Mouse (Mus musculus): Measurements from ENCODE around the gene Tcirg1. TPM values are rescaled to one million over a fixed set of nuclear protein-coding genes. Genes with fewer than 3 reads are reported as not detected.

Tcirg1 gene
- total RNA-seq, 2 experiments from 2014 or later = 20.0 to 24.9 TPM

GRCm38 (mm10) chr19:3851979-3852681 lies 54.8 kb downstream of the Tcirg1 start:
- 0 out of 2 replicates have a peak, but pooled peaks have one; percentile 3 for TF ChIP-seq CTCF (conservative IDR thresholded peaks at IDR 0.05)

GRCm38 (mm10) chr19:3851502-3851962 lies 55.4 kb downstream of the Tcirg1 start, which contains the start of gene Chka:
Gene Chka, plus strand, starts transcription at chr19:3851773.
- Histone ChIP-seq H3K27ac (peak within 1 kb of the TSS; percentile 93), H3K4me3 (peak within 1 kb of the TSS; percentile 84)
- peak; percentile 97 to 98 for DNase-seq (ENCODE audit: low spot score in 2 of 2)
- TF ChIP-seq CTCF (conservative IDR thresholded peaks at IDR 0.05) = no peak; the same call in 1 of the 2 replicates

More at GRCm38 (mm10) chr19:3851979-3852681, 54.8 kb downstream of the Tcirg1 start:
- Histone ChIP-seq H3K4me3 (peak overlapping the region; percentile 84), H3K27ac (peak overlapping the region; percentile 93)
- DNase-seq (ENCODE audit: low spot score in 2 of 2) = peak in 1 of 2 experiments; percentile 34

GRCm38 (mm10) chr19:3850847-3851469 lies 56.0 kb downstream of the Tcirg1 start:
- peak overlapping the region; percentile 84 for H3K4me3 ChIP-seq
- peak overlapping the region; percentile 93 for H3K27ac ChIP-seq
- no peak for DNase-seq (ENCODE audit: low spot score in 2 of 2)
- TF ChIP-seq CTCF (conservative IDR thresholded peaks at IDR 0.05) = no peak

- TF ChIP-seq CTCF (conservative IDR thresholded peaks at IDR 0.05) = no peak
- no peak for DNase-seq (ENCODE audit: low spot score in 2 of 2)
- Histone ChIP-seq H3K4me3 (no peak overlapping the region), H3K27ac (no peak overlapping the region)
Observed at GRCm38 (mm10) chr19:3850076-3850475, 56.9 kb downstream of the Tcirg1 start.

GRCm38 (mm10) chr19:3849251-3849650 lies 57.7 kb downstream of the Tcirg1 start:
- H3K27ac ChIP-seq = no peak overlapping the region
- no peak for DNase-seq (ENCODE audit: low spot score in 2 of 2)
- no peak for TF ChIP-seq CTCF (conservative IDR thresholded peaks at IDR 0.05)
- H3K4me3 ChIP-seq = no peak overlapping the region

- TF ChIP-seq CTCF (conservative IDR thresholded peaks at IDR 0.05) = no peak
- DNase-seq (ENCODE audit: low spot score in 2 of 2) = no peak
- Histone ChIP-seq H3K27ac (no peak overlapping the region), H3K4me3 (no peak overlapping the region)
Observed at GRCm38 (mm10) chr19:3848207-3848808, 58.6 kb downstream of the Tcirg1 start.

GRCm38 (mm10) chr19:3847711-3848110 lies 59.2 kb downstream of the Tcirg1 start:
- TF ChIP-seq CTCF (conservative IDR thresholded peaks at IDR 0.05) = no peak
- no peak for DNase-seq (ENCODE audit: low spot score in 2 of 2)
- Histone ChIP-seq H3K4me3 (no peak overlapping the region), H3K27ac (no peak overlapping the region)

GRCm38 (mm10) chr19:3846676-3847604 lies 60.0 kb downstream of the Tcirg1 start:
- Histone ChIP-seq H3K4me3 (no peak overlapping the region), H3K27ac (no peak overlapping the region)
- no peak for DNase-seq (ENCODE audit: low spot score in 2 of 2)
- TF ChIP-seq CTCF (conservative IDR thresholded peaks at IDR 0.05) = no peak

Other genes with a start within 250 kb of the Tcirg1 start
- gene Lrp5, start 220.6 kb downstream of the Tcirg1 start, total RNA-seq (2021) = 10 to 100 TPM in 1 of 2 experiments, 1 to 10 TPM in 1; 9.4 to 10.0 TPM
- gene 1810055G02Rik, start 198.8 kb downstream of the Tcirg1 start, total RNA-seq (2021) = 10 to 100 TPM; 23.3 to 27.2 TPM
- 10 to 100 TPM; 53.9 to 57.7 TPM for gene Kmt5b, start 139.7 kb downstream of the Tcirg1 start, total RNA-seq (2021)
- 100 to 1,000 TPM in 1 of 2 experiments, 10 to 100 TPM in 1; 87.2 to 109 TPM for gene Chka, start 55.4 kb downstream of the Tcirg1 start, total RNA-seq (2021)
- 100 to 1,000 TPM; 125 to 142 TPM for gene Ndufs8, start 5.6 kb upstream of the Tcirg1 start, total RNA-seq (2021)
- gene Aldh3b1, start 22.7 kb upstream of the Tcirg1 start, total RNA-seq (2021) = 1 to 10 TPM; 2.2 to 2.4 TPM
- gene Unc93b1, start 28.1 kb upstream of the Tcirg1 start, total RNA-seq (2021) = 10 to 100 TPM; 11.4 to 16.1 TPM
- not detected for gene Aldh3b3, start 51.5 kb upstream of the Tcirg1 start, total RNA-seq (2021)
- under 1 TPM; 0.64 to 0.90 TPM for gene Aldh3b2, start 65.2 kb upstream of the Tcirg1 start, total RNA-seq (2021)
- gene Acy3, start 79.4 kb upstream of the Tcirg1 start, total RNA-seq (2021) = 1 to 10 TPM; 2.3 to 2.7 TPM
- not detected for gene Tbx10, start 85.6 kb upstream of the Tcirg1 start, total RNA-seq (2021)
- 10 to 100 TPM; 10.2 to 10.7 TPM for gene Nudt8, start 93.4 kb upstream of the Tcirg1 start, total RNA-seq (2021)
- gene Gm49405, start 93.5 kb upstream of the Tcirg1 start, total RNA-seq (2021) = 1 to 10 TPM; 1.3 to 1.4 TPM
- gene Doc2g, start 96.2 kb upstream of the Tcirg1 start, total RNA-seq (2021) = 1 to 10 TPM; 3.2 TPM
- 100 to 1,000 TPM; 240 to 245 TPM for gene Ndufv1, start 105.7 kb upstream of the Tcirg1 start, total RNA-seq (2021)
- gene Gstp1, start 130.9 kb upstream of the Tcirg1 start, total RNA-seq (2021) = 100 to 1,000 TPM; 395 to 398 TPM
- gene Gstp2, start 138.9 kb upstream of the Tcirg1 start, total RNA-seq (2021) = 10 to 100 TPM; 46.2 to 49.4 TPM
- gene Gstp3, start 152.4 kb upstream of the Tcirg1 start, total RNA-seq (2021) = not detected
- not detected for gene Cabp2, start 174.4 kb upstream of the Tcirg1 start, total RNA-seq (2021)
- 10 to 100 TPM; 29.5 to 33.9 TPM for gene Cdk2ap2, start 190.0 kb upstream of the Tcirg1 start, total RNA-seq (2021)
- gene Pitpnm1, start 192.9 kb upstream of the Tcirg1 start, total RNA-seq (2021) = 100 to 1,000 TPM; 173 to 180 TPM
- 100 to 1,000 TPM; 111 to 123 TPM for gene Aip, start 218.7 kb upstream of the Tcirg1 start, total RNA-seq (2021)
- gene Gpr152, start 232.7 kb upstream of the Tcirg1 start, total RNA-seq (2021) = under 1 TPM; 0.07 to 0.08 TPM
- gene Cabp4, start 236.9 kb upstream of the Tcirg1 start, total RNA-seq (2021) = under 1 TPM in 1 of 2 experiments, not detected in 1; 0.17 TPM
- 10 to 100 TPM; 84.8 to 92.9 TPM for gene Coro1b, start 241.5 kb upstream of the Tcirg1 start, total RNA-seq (2021)
- 1 to 10 TPM; 1.0 to 2.5 TPM for gene Ptprcap, start 246.5 kb upstream of the Tcirg1 start, total RNA-seq (2021)

Data from layer of hippocampus, adult 2 months (tissue).